ENCODE assay signal across 18 mouse cellular contexts in genomic region chr1:187278472-187278871, GRCm38 (mm10).
"Had no signal": no experiment of that assay in that cellular context is flagged by ENCODE, and none has a peak within 500 bp of the region (broad histone marks: within the 10 kb centered on the region; RNA-seq: fewer than 3 reads in every experiment).

No protein-coding gene starts in this region.

- H3K27ac ChIP-seq: liver, embryonic 14.5 days; midbrain, embryonic 10.5 days; midbrain, embryonic 12.5 days; neural tube, embryonic 12.5 days had no signal

- H3K9me3 ChIP-seq: midbrain, embryonic 10.5 days; midbrain, embryonic 12.5 days; neural tube, embryonic 12.5 days had no signal

- ATAC-seq: midbrain, embryonic 16.5 days had no signal

- H3K4me2 ChIP-seq: lung, embryonic 14.5 days; midbrain, embryonic 12.5 days; neural tube, embryonic 12.5 days had no signal

- H3K4me3 ChIP-seq: midbrain, embryonic 10.5 days; midbrain, embryonic 12.5 days; neural tube, embryonic 12.5 days had no signal

- H3K36me3 ChIP-seq: midbrain, embryonic 10.5 days; midbrain, embryonic 12.5 days; neural tube, embryonic 12.5 days had no signal

- DNase-seq: lung, adult 18-20 months; lung, embryonic 14.5 days; lung, postnatal 10 days; lung, postnatal 4 days; midbrain, embryonic 14.5 days; retina, postnatal 1 day; right cerebral cortex, adult 18-20 months; right cerebral cortex, postnatal 25 days; right cerebral cortex, postnatal 4 days; spleen, adult 18-20 months; thymus, adult 18-20 months; thymus, postnatal 14 days; thymus, postnatal 36 days had no signal

- H3K9ac ChIP-seq: liver, embryonic 14.5 days; lung, embryonic 14.5 days; midbrain, embryonic 12.5 days; neural tube, embryonic 12.5 days had no signal

- H3K27me3 ChIP-seq: midbrain, embryonic 12.5 days; neural tube, embryonic 12.5 days had no signal
